Mouse (Mus musculus): ENCODE data around the gene Rab6a. TPM values are rescaled to one million over a fixed set of nuclear protein-coding genes. Genes with fewer than 3 reads are reported as not detected.

Rab6a gene
- total and polyA plus RNA-seq, 2 experiments from 2014 or later = 289 to 363 TPM

DNA sequence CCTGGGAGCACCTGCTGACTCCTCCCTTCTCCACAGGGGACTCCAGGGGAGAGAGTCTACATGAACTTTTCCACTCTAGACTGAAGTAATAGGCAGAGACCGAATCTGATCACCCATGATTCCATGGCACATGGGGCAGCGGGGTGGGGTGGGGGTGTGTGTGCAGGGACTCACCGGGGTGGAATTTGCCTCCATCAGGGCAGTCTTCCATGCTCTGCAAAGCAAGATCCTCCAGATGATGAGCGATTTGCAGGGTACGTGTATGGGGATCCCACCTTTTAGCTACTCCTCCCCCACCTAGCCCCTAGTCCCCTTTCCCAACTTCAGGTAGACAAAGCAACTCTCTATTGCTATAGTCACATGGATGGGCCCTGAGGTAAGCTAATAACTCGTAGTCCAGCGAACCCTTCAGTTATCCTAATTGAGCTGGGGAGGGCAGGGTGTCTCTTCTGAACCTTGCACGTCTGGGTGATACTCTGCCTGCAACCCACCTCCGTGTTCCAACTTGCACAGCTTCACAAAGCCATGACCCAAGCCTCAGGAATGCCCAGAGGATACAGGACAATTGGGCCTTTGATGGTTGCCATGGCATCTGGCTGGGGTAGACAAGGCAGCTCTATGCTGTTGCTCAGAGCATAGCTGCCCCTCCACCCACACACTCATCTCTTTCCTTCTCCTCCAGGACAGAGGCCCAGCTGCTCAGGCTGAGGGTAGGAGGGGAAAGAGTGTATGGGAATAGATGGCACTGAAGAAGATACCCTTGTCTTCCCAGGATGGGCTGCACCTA lies 46.5 kb downstream of the Rab6a start:
- Histone ChIP-seq H3K4me2 (ENCODE audit: low read depth, low read length, poor library complexity, severe bottlenecking) (no peak overlapping the region), H3K36me3 (ENCODE audit: insufficient read depth, low read length) (no peaks in the 10 kb centered on the region; the same call in 1 of the 2 replicates), H3K27ac (ENCODE audit: low read depth, low read length) (peak overlapping the region; percentile 62), H3K27me3 (ENCODE audit: insufficient read depth, low read length) (no peaks in the 10 kb centered on the region), H3K9me3 (ENCODE audit: low read length) (no peaks in the 10 kb centered on the region), H3K4me1 (ENCODE audit: insufficient read depth, low read length) (no peaks in the 10 kb centered on the region), H3K4me3 (ENCODE audit: low read depth, low read length) (no peak overlapping the region), H3K9ac (replicated peaks; ENCODE audit: low read length, poor library complexity, severe bottlenecking) (no peak overlapping the region)
- no peak for TF ChIP-seq CTCF (IDR thresholded peaks at IDR 0.05)
- WGBS = 62% methylated on average over 9 of the region's 9 CpGs
- DNase-seq (ENCODE audit: low spot score) (peak; percentile 84), ATAC-seq (ENCODE audit: low FRiP score) (peak; percentile 80)

- no peak for ATAC-seq (ENCODE audit: low FRiP score)
- TF ChIP-seq CTCF (IDR thresholded peaks at IDR 0.05) = no peak
- no peak overlapping the region for H3K4me3 ChIP-seq (ENCODE audit: low read depth, low read length)
- H3K27me3 ChIP-seq (ENCODE audit: insufficient read depth, low read length) = no peaks in the 10 kb centered on the region
- no peak overlapping the region for H3K9ac ChIP-seq (replicated peaks; ENCODE audit: low read length, poor library complexity, severe bottlenecking)
- no peaks in the 10 kb centered on the region for H3K9me3 ChIP-seq (ENCODE audit: low read length)
- H3K4me2 ChIP-seq (ENCODE audit: low read depth, low read length, poor library complexity, severe bottlenecking) = no peak overlapping the region
- WGBS = 80% methylated on average over 8 of the region's 8 CpGs
- DNase-seq (ENCODE audit: low spot score) = no peak
- no peaks in the 10 kb centered on the region for H3K4me1 ChIP-seq (ENCODE audit: insufficient read depth, low read length)
- H3K27ac ChIP-seq (ENCODE audit: low read depth, low read length) = peak overlapping the region; percentile 62
- no peaks in the 10 kb centered on the region; the same call in 1 of the 2 replicates for H3K36me3 ChIP-seq (ENCODE audit: insufficient read depth, low read length)
Measured at GRCm38 (mm10) chr7:100654441-100654840, 47.2 kb downstream of the Rab6a start.

GRCm38 (mm10) chr7:100656739-100657138 lies 49.5 kb downstream of the Rab6a start:
- Histone ChIP-seq H3K36me3 (ENCODE audit: insufficient read depth, low read length) (no peaks in the 10 kb centered on the region), H3K4me3 (ENCODE audit: low read depth, low read length) (no peak overlapping the region), H3K27ac (ENCODE audit: low read depth, low read length) (0 out of 2 replicates have a peak overlapping the region, but pooled peaks have one; percentile 14), H3K4me2 (ENCODE audit: low read depth, low read length, poor library complexity, severe bottlenecking) (no peak overlapping the region), H3K9me3 (ENCODE audit: low read length) (no peaks in the 10 kb centered on the region), H3K9ac (replicated peaks; ENCODE audit: low read length, poor library complexity, severe bottlenecking) (no peak overlapping the region), H3K27me3 (ENCODE audit: insufficient read depth, low read length) (no peaks in the 10 kb centered on the region), H3K4me1 (ENCODE audit: insufficient read depth, low read length) (no peaks in the 10 kb centered on the region)
- DNase-seq (ENCODE audit: low spot score) (peak; percentile 42), ATAC-seq (ENCODE audit: low FRiP score) (no peak)
- 49% methylated on average over 5 of the region's 5 CpGs for whole genome bisulfite sequencing
- TF ChIP-seq CTCF (IDR thresholded peaks at IDR 0.05) = no peak

DNA sequence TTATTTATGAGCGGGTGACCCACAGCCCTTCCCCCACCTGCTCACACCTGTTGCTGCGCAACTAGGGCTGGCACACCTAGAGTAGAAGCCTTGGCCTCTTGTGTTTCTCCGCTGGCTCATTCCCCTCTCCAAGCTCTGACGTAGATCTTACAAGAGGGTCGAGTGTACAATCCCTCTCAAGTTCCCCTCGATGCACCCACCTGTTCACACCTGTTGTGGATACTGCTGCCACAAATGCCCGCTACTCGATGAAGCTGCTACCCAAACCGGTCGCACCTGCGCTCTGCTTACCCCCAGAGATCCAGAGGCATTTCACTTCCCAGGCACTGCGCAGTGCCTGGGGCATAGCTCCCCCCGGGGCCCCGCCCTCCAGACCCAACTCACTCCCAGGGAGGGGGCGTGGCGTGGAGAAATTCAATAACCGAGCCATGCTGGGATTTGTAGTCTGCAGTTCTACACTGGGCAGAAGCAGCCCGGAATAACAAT lies 50.9 kb downstream of the Rab6a start:
- no peak for TF ChIP-seq CTCF (IDR thresholded peaks at IDR 0.05)
- no peak overlapping the region for H3K27ac ChIP-seq (ENCODE audit: low read depth, low read length)
- 35% methylated on average over 18 of the region's 18 CpGs for WGBS
- DNase-seq (ENCODE audit: low spot score) (peak; percentile 31), ATAC-seq (ENCODE audit: low FRiP score) (no peak)
- no peaks in the 10 kb centered on the region for H3K9me3 ChIP-seq (ENCODE audit: low read length)
- H3K36me3 ChIP-seq (ENCODE audit: insufficient read depth, low read length) = no peaks in the 10 kb centered on the region
- no peaks in the 10 kb centered on the region for H3K4me1 ChIP-seq (ENCODE audit: insufficient read depth, low read length)
- no peaks in the 10 kb centered on the region for H3K27me3 ChIP-seq (ENCODE audit: insufficient read depth, low read length)
- peak overlapping the region; percentile 36 for H3K4me2 ChIP-seq (ENCODE audit: low read depth, low read length, poor library complexity, severe bottlenecking)
- H3K9ac ChIP-seq (replicated peaks; ENCODE audit: low read length, poor library complexity, severe bottlenecking) = no peak overlapping the region
- H3K4me3 ChIP-seq (ENCODE audit: low read depth, low read length) = no peak overlapping the region

- H3K4me2 ChIP-seq (ENCODE audit: low read depth, low read length, poor library complexity, severe bottlenecking) = no peak overlapping the region
- no peaks in the 10 kb centered on the region for H3K36me3 ChIP-seq (ENCODE audit: insufficient read depth, low read length)
- no peaks in the 10 kb centered on the region for H3K27me3 ChIP-seq (ENCODE audit: insufficient read depth, low read length)
- TF ChIP-seq CTCF (IDR thresholded peaks at IDR 0.05) = no peak
- H3K4me3 ChIP-seq (ENCODE audit: low read depth, low read length) = no peak overlapping the region
- no peak overlapping the region for H3K9ac ChIP-seq (replicated peaks; ENCODE audit: low read length, poor library complexity, severe bottlenecking)
- ATAC-seq (ENCODE audit: low FRiP score) (no peak), DNase-seq (ENCODE audit: low spot score) (no peak)
- 89% methylated on average over 7 of the region's 7 CpGs for WGBS
- no peaks in the 10 kb centered on the region for H3K4me1 ChIP-seq (ENCODE audit: insufficient read depth, low read length)
- H3K9me3 ChIP-seq (ENCODE audit: low read length) = no peaks in the 10 kb centered on the region
- no peak overlapping the region for H3K27ac ChIP-seq (ENCODE audit: low read depth, low read length)
Measured at GRCm38 (mm10) chr7:100661264-100661663, 54.1 kb downstream of the Rab6a start.

DNA sequence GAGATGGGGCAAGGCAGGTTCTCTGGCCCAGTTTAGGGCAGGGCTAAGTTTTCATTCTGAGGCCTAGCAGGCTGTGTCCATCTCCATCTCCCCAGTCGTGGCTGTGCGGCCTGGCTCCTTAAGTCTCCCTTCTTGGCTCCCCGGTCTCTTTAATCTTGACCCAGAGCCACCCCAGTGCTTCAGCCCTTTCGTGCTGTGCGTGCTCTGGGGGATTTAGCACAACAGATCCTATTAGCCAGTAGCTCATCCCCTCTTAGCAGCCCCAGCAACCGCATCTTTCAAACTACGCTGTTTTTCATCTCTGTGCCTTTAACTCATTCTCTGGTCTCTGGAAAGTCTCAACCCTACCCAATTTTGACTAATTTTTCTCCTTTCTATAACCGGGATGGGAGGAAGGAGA lies 55.0 kb downstream of the Rab6a start, which contains the start of gene Plekhb1:
Gene Plekhb1 (minus strand): TSS at position 184 of the 400 bp plus-strand sequence.
- no peak within 1 kb of the TSS for H3K27ac ChIP-seq (ENCODE audit: low read depth, low read length)

More for the DNA sequence above, 55.0 kb downstream of the Rab6a start, which contains the start of gene Plekhb1:
- DNase-seq (ENCODE audit: low spot score) = no peak
- H3K9ac ChIP-seq (replicated peaks; ENCODE audit: low read length, poor library complexity, severe bottlenecking) = no peak within 1 kb of the TSS
- H3K4me2 ChIP-seq (ENCODE audit: low read depth, low read length, poor library complexity, severe bottlenecking) = peak within 1 kb of the TSS; percentile 36
- no peaks in the 10 kb centered on the region for H3K27me3 ChIP-seq (ENCODE audit: insufficient read depth, low read length)
- H3K4me1 ChIP-seq (ENCODE audit: insufficient read depth, low read length) = no peaks in the 10 kb centered on the region
- no peak for TF ChIP-seq CTCF (IDR thresholded peaks at IDR 0.05)
- no peaks in the 10 kb centered on the region for H3K9me3 ChIP-seq (ENCODE audit: low read length)
- no peak for ATAC-seq (ENCODE audit: low FRiP score)
- H3K4me3 ChIP-seq (ENCODE audit: low read depth, low read length) = no peak within 1 kb of the TSS
- 44% methylated on average over 8 of the region's 8 CpGs for WGBS
- H3K36me3 ChIP-seq (ENCODE audit: insufficient read depth, low read length) = no peaks in the 10 kb centered on the region
